Mouse (Mus musculus) heart, embryonic 14.5 days (tissue): Measurements from ENCODE around the gene Rab35. TPM values are rescaled to one million over a fixed set of nuclear protein-coding genes. Genes with fewer than 3 reads are reported as not detected.

Experiments used
- ATAC-seq: fragments of 200-750 bp; cut with Nextera tagmentation; 2 replicates; pipeline ENCODE4 v1.8.0; 2017; ENCODE audit warnings: low read depth, moderate TSS enrichment; ENCODE audit not compliant: insufficient number of reproducible peaks, insufficient read depth, low FRiP score
- H3K27ac ChIP-seq, 2 experiments: fragments of 200-500 bp in 1 of 2; fragments of 300-500 bp in 1 of 2; sonication (generic) in 1 of 2; replicated peaks in 1 of 2; 2 replicates each; pipeline ENCODE4 v1.5.1; 2012 to 2014; ENCODE audit warnings: low read depth in 2 of 2, low read length in 2 of 2, control low read depth in 1 of 2, mild to moderate bottlenecking in 1 of 2, mixed read lengths in 1 of 2; ENCODE audit not compliant: control insufficient read depth in 1 of 2, insufficient read depth in 1 of 2
- H3K27me3 ChIP-seq: fragments of 300-500 bp; sonication (generic); 2 replicates; pipeline ENCODE4 v1.6.1; 2014; ENCODE audit warnings: mild to moderate bottlenecking, low read length, control low read depth; ENCODE audit not compliant: control insufficient read depth, insufficient read depth
- H3K36me3 ChIP-seq: fragments of 300-500 bp; sonication (generic); 2 replicates; pipeline ENCODE4 v1.6.1; 2014; ENCODE audit warnings: mild to moderate bottlenecking, control low read depth, low read length, mixed read lengths; ENCODE audit not compliant: control insufficient read depth, insufficient read depth
- H3K4me1 ChIP-seq, 2 experiments: fragments of 200-500 bp in 1 of 2; fragments of 300-500 bp in 1 of 2; sonication (generic) in 1 of 2; 2 replicates each; pipeline ENCODE4 v1.6.1; 2012 to 2014; ENCODE audit warnings: low read length in 2 of 2, control low read depth in 1 of 2, mixed read lengths in 1 of 2; ENCODE audit not compliant: control insufficient read depth in 2 of 2, insufficient read depth in 2 of 2
- H3K4me2 ChIP-seq: fragments of 300-500 bp; sonication (generic); 2 replicates; pipeline ENCODE4 v1.6.1; 2014; ENCODE audit warnings: mild to moderate bottlenecking, low read length
- H3K4me3 ChIP-seq, 2 experiments: fragments of 200-500 bp in 1 of 2; fragments of 300-500 bp in 1 of 2; sonication (generic) in 1 of 2; 2 replicates each; pipeline ENCODE4 v1.5.1; 2012 to 2014; ENCODE audit warnings: low read length in 2 of 2, mild to moderate bottlenecking in 2 of 2, control low read depth in 1 of 2, low read depth in 1 of 2, moderate library complexity in 1 of 2; ENCODE audit not compliant: control insufficient read depth in 1 of 2, insufficient read depth in 1 of 2
- H3K9ac ChIP-seq: fragments of 300-500 bp; sonication (generic); 2 replicates; pipeline ENCODE4 v1.6.1; 2014; ENCODE audit warnings: mild to moderate bottlenecking, low read length
- H3K9me3 ChIP-seq: fragments of 300-500 bp; sonication (generic); 2 replicates; pipeline ENCODE4 v1.6.1; 2016; ENCODE audit warnings: low read length, control low read depth; ENCODE audit not compliant: control insufficient read depth
- WGBS: fragments of 180-500 bp; shearing (Covaris S2); extraction: QIAGEN DNeasy Blood & Tissue Kit; methylation state at CpG from one replicate; pipeline ENCODE4 v1.1.7; 2014; 5-methylcytosine and 5-hydroxymethylcytosine counted together
- polyA plus RNA-seq: library from polyadenylated mRNA; unstranded; fragments of >200 nt; fragmentation: Nextera tagmentation; extraction: Ambion mirVana; gene quantifications from 2 replicates; pipeline ENCODE4 v1.2.1, GENCODE M21; 2014

The Rab35 gene
- polyA plus RNA-seq, 1 experiment from 2014 or later: 20.1 TPM

GRCm38 (mm10) chr5:115628083-115628482 is 3.6 kb upstream of the Rab35 start:
- Histone ChIP-seq H3K27me3 (no peaks in the 10 kb centered on the region), H3K4me2 (no peak overlapping the region), H3K9ac (no peak overlapping the region), H3K9me3 (no peaks in the 10 kb centered on the region), H3K36me3 (0 out of 2 replicates have a peak, but pooled peaks cover 4% of the 10 kb centered on the region), H3K4me1 (peaks cover 5 to 13% of the 10 kb centered on the region in 2 experiments), H3K4me3 (no peak overlapping the region), H3K27ac (no peak overlapping the region)
- no peak for ATAC-seq
- WGBS: 68% methylated on average over 8 of the region's 8 CpGs

DNA sequence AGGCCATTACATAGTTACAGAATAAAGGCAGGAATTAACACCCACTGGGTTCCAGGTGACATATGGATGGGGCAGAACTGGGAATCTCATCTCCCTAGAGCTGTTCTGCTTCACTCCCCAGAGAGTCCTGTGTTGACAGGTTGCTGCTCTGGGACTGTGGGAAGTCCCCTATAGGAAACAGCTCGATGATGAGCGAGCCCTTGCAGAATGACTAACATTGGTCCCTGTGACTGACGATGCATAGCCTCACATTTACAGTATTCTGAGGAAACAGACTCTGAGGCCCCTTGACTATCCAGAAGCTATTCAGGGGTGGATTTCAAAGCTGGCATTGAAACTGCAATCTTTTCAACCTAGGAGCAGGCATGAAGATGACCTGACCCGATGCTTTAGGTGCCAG is 2.0 kb upstream of the Rab35 start:
- WGBS: 83% methylated on average over 4 of the region's 4 CpGs
- Histone ChIP-seq H3K4me2 (no peak overlapping the region), H3K4me1 (peaks cover 8 to 25% of the 10 kb centered on the region in 2 experiments), H3K9me3 (no peaks in the 10 kb centered on the region), H3K27me3 (no peaks in the 10 kb centered on the region), H3K27ac (no peak overlapping the region), H3K36me3 (no peaks in the 10 kb centered on the region), H3K9ac (no peak overlapping the region), H3K4me3 (no peak overlapping the region)
- ATAC-seq: no peak

DNA sequence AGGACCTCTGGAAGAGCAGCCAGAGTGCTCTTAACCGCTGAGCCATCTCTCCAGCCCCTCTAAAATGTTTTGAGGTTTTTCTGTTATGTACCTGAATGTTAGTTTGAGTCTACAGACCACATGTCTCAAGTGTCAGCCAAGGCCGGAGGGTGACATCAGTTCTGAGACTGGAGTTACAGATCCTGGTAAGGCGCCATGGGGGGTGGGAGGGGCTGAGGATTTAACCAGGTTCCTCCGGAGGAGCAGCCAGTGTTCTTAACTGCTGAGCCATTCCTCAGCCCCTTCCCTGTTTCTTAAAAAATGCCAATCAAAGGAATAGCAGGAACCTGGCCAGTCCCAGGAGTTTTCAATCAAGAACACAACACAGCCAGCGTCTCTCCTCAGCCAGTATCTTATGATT is 1.4 kb upstream of the Rab35 start:
- peak overlapping the region; percentile 83 for H3K4me2 ChIP-seq
- 0 out of 2 replicates have a peak overlapping the region, but pooled peaks have one; percentile 13 for H3K9ac ChIP-seq
- H3K4me3 ChIP-seq: no peak overlapping the region
- H3K36me3 ChIP-seq: no peaks in the 10 kb centered on the region
- WGBS: 44% methylated on average over 5 of the region's 5 CpGs
- no peaks in the 10 kb centered on the region for H3K9me3 ChIP-seq
- no peak for ATAC-seq
- no peaks in the 10 kb centered on the region for H3K27me3 ChIP-seq
- no peak overlapping the region for H3K27ac ChIP-seq
- H3K4me1 ChIP-seq: peaks cover 8 to 31% of the 10 kb centered on the region in 2 experiments

- 2% methylated on average over 26 of the region's 30 CpGs for WGBS
- peak overlapping the region; percentile 92 for H3K9ac ChIP-seq
- ATAC-seq: no peak
- peaks cover 8 to 36% of the 10 kb centered on the region in 2 experiments for H3K4me1 ChIP-seq
- H3K4me2 ChIP-seq: peak overlapping the region; percentile 83
- H3K9me3 ChIP-seq: no peaks in the 10 kb centered on the region
- H3K4me3 ChIP-seq: peak overlapping the region; percentile 73 to 80
- H3K36me3 ChIP-seq: peaks cover under 1% of the 10 kb centered on the region; the same call in 1 of the 2 replicates
- peak overlapping the region in 1 of 2 experiments; percentile 94; a peak in 3 of 4 replicates for H3K27ac ChIP-seq
- no peaks in the 10 kb centered on the region for H3K27me3 ChIP-seq
Observed at GRCm38 (mm10) chr5:115632358-115632714, 628 bp downstream of the Rab35 start.

GRCm38 (mm10) chr5:115633060-115633459 is 1.4 kb downstream of the Rab35 start:
- WGBS: 32% methylated on average over 4 of the region's 4 CpGs
- peak overlapping the region; percentile 92 for H3K9ac ChIP-seq

DNA sequence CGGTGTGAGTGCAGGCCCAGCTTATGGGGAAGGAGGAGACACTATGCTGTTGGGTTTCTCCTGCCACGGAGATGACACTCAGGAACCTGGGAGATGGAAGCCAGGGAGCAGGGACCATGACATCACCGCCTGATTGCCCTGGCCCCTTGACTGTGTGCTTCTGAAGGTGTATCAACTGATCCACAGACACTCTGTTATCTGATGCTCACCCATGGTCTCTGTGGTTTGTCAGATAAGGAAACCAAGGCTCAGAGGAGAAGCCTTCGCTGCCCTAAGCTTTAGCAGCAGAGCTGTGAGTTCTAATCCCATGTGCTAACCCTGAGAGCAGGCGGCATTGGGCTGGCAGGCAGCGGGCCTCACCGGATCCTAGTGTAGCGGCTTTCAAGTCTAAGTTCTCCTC is 2.3 kb downstream of the Rab35 start:
- Histone ChIP-seq H3K4me1 (peaks cover 8 to 36% of the 10 kb centered on the region in 2 experiments), H3K9ac (no peak overlapping the region), H3K4me3 (no peak overlapping the region), H3K36me3 (peaks cover 18% of the 10 kb centered on the region), H3K27ac (no peak overlapping the region), H3K9me3 (no peaks in the 10 kb centered on the region), H3K27me3 (no peaks in the 10 kb centered on the region), H3K4me2 (no peak overlapping the region)
- no peak for ATAC-seq
- WGBS: 79% methylated on average over 8 of the region's 8 CpGs

More at GRCm38 (mm10) chr5:115633060-115633459, 1.4 kb downstream of the Rab35 start:
- peaks cover 8% of the 10 kb centered on the region; the same call in 1 of the 2 replicates for H3K36me3 ChIP-seq
- H3K4me2 ChIP-seq: peak overlapping the region; percentile 83
- peaks cover 8 to 36% of the 10 kb centered on the region in 2 experiments for H3K4me1 ChIP-seq
- no peaks in the 10 kb centered on the region for H3K9me3 ChIP-seq
- peak overlapping the region; percentile 73 to 80; a peak in 3 of 4 replicates for H3K4me3 ChIP-seq
- peak overlapping the region in 1 of 2 experiments; percentile 94; a peak in 1 of 4 replicates for H3K27ac ChIP-seq
- no peak for ATAC-seq
- no peaks in the 10 kb centered on the region for H3K27me3 ChIP-seq

- Histone ChIP-seq H3K4me2 (no peak overlapping the region), H3K27ac (no peak overlapping the region), H3K4me1 (peaks cover 8 to 35% of the 10 kb centered on the region in 2 experiments), H3K4me3 (no peak overlapping the region), H3K36me3 (peaks cover 33% of the 10 kb centered on the region), H3K9me3 (no peaks in the 10 kb centered on the region), H3K27me3 (no peaks in the 10 kb centered on the region), H3K9ac (no peak overlapping the region)
- 67% methylated on average over 6 of the region's 6 CpGs for WGBS
- no peak for ATAC-seq
Observed at GRCm38 (mm10) chr5:115635536-115635935, 3.8 kb downstream of the Rab35 start.

GRCm38 (mm10) chr5:115644192-115644591 is 12.5 kb downstream of the Rab35 start:
- no peak overlapping the region for H3K4me2 ChIP-seq
- ATAC-seq: no peak
- 85% methylated on average over 9 of the region's 9 CpGs for WGBS

More at GRCm38 (mm10) chr5:115644192-115644591, 12.5 kb downstream of the Rab35 start:
- peaks cover 0 to 4% of the 10 kb centered on the region in 2 experiments; a peak in 1 of 4 replicates for H3K4me1 ChIP-seq
- peaks cover 89% of the 10 kb centered on the region for H3K36me3 ChIP-seq
- H3K9me3 ChIP-seq: no peaks in the 10 kb centered on the region
- H3K4me3 ChIP-seq: no peak overlapping the region
- no peak overlapping the region for H3K9ac ChIP-seq
- H3K27me3 ChIP-seq: no peaks in the 10 kb centered on the region
- no peak overlapping the region for H3K27ac ChIP-seq
